Mouse (Mus musculus) left cerebral cortex, postnatal 25 days (tissue): Measurements from ENCODE around the gene B3glct. TPM values are rescaled to one million over a fixed set of nuclear protein-coding genes. Genes with fewer than 3 reads are reported as not detected.
A peak's percentile ranks its signal among the peaks of the same experiment; 100 is the strongest.

Experiments used
- DNase-seq, 2 experiments: peaks; one replicate each; pipeline ENCODE4 v3.0.0; 2022; ENCODE audit warnings: low spot score in 2 of 2, mixed read lengths in 1 of 2
- intact Hi-C: fragments of 180-260 bp; cut with DNase I; formaldehyde crosslinking; loops from one replicate; pipeline ENCODE4 v1.15.1; 2025
- total RNA-seq, 2 experiments: library from RNA; stranded (reverse); gene quantifications; 2 replicates each; pipeline ENCODE4 v1.2.3; 2021

B3glct gene
- total RNA-seq, 2 experiments from 2014 or later, result 14.8 to 16.3 TPM

- intact Hi-C loops, result no loop called here
- DNase-seq, result no peak
These were observed 18.6 kb upstream of the B3glct start for GRCm38 (mm10) chr5:149659414-149659780.

- intact Hi-C loops, result no loop called here
- no peak for DNase-seq
These were observed 16.6 kb upstream of the B3glct start for GRCm38 (mm10) chr5:149661428-149661827.

GRCm38 (mm10) chr5:149662980-149663379 lies 15.1 kb upstream of the B3glct start:
- intact Hi-C loops, result no loop called here
- no peak for DNase-seq

GRCm38 (mm10) chr5:149663417-149663816 lies 14.6 kb upstream of the B3glct start:
- intact Hi-C loops, result no loop called here
- no peak for DNase-seq

- no peak for DNase-seq
- intact Hi-C loops, result no loop called here
These were observed 834 bp upstream of the B3glct start for GRCm38 (mm10) chr5:149677196-149677595.

GRCm38 (mm10) chr5:149678990-149679348 lies 939 bp downstream of the B3glct start:
- no peak for DNase-seq
- intact Hi-C loops, result loop anchor here (1.0 kb wide), 1 partner anchor 43 kb away; the partner anchor contains the start of gene Hsph1

GRCm38 (mm10) chr5:149679362-149679761 lies 1.3 kb downstream of the B3glct start:
- intact Hi-C loops, result no loop called here
- DNase-seq, result no peak

GRCm38 (mm10) chr5:149679886-149680285 lies 1.9 kb downstream of the B3glct start:
- DNase-seq, result no peak
- intact Hi-C loops, result no loop called here

GRCm38 (mm10) chr5:149680946-149681345 lies 2.9 kb downstream of the B3glct start:
- intact Hi-C loops, result no loop called here
- no peak for DNase-seq

GRCm38 (mm10) chr5:149689860-149690259 lies 11.8 kb downstream of the B3glct start:
- no peak for DNase-seq
- intact Hi-C loops, result no loop called here

- DNase-seq, result peak; percentile 48 to 69
- intact Hi-C loops, result no loop called here
These were observed 14.5 kb downstream of the B3glct start for GRCm38 (mm10) chr5:149692548-149692947.

GRCm38 (mm10) chr5:149693200-149693599 lies 15.2 kb downstream of the B3glct start:
- no peak for DNase-seq
- intact Hi-C loops, result no loop called here

- intact Hi-C loops, result no loop called here
- DNase-seq, result no peak
These were observed 15.9 kb downstream of the B3glct start for GRCm38 (mm10) chr5:149693968-149694367.

- intact Hi-C loops, result no loop called here
- DNase-seq, result no peak
These were observed 17.2 kb downstream of the B3glct start for GRCm38 (mm10) chr5:149695077-149695750.

- DNase-seq, result no peak
- intact Hi-C loops, result no loop called here
These were observed 24.7 kb downstream of the B3glct start for GRCm38 (mm10) chr5:149702770-149703169.

- intact Hi-C loops, result no loop called here
- DNase-seq, result no peak
These were observed 33.5 kb downstream of the B3glct start for GRCm38 (mm10) chr5:149711545-149711944.

GRCm38 (mm10) chr5:149713170-149713774 lies 35.2 kb downstream of the B3glct start:
- DNase-seq, result peak; percentile 57 to 77

GRCm38 (mm10) chr5:149713834-149714233 lies 35.8 kb downstream of the B3glct start:
- DNase-seq, result no peak
- intact Hi-C loops, result loop anchor here (2.0 kb wide), 2 partner anchors 137 to 307 kb away; no protein-coding TSS in a partner anchor

More at GRCm38 (mm10) chr5:149713170-149713774, 35.2 kb downstream of the B3glct start:
- intact Hi-C loops, result loop anchor here (2.0 kb wide), 2 partner anchors 138 to 308 kb away; no protein-coding TSS in a partner anchor

GRCm38 (mm10) chr5:149715571-149716328 lies 37.7 kb downstream of the B3glct start:
- intact Hi-C loops, result no loop called here

GRCm38 (mm10) chr5:149716329-149716690 lies 38.3 kb downstream of the B3glct start:
- intact Hi-C loops, result no loop called here
- DNase-seq, result no peak

More at GRCm38 (mm10) chr5:149715571-149716328, 37.7 kb downstream of the B3glct start:
- no peak for DNase-seq

- intact Hi-C loops, result no loop called here
- no peak for DNase-seq
These were observed 53.7 kb downstream of the B3glct start for GRCm38 (mm10) chr5:149731776-149732175.
